1 mouse cellular context compared by ENCODE assay signal in genomic region chr3:82162992-82163391, GRCm38 (mm10). TPM values are rescaled to one million over a fixed set of nuclear protein-coding genes. Genes with fewer than 3 reads are reported as not detected.
"Had no signal": no experiment of that assay in that cellular context is flagged by ENCODE, and none has a peak within 500 bp of the region (broad histone marks: within the 10 kb centered on the region; RNA-seq: fewer than 3 reads in every experiment).

No protein-coding gene starts in this region.

RNA-seq across cellular contexts. Expression of gene Gucy1a1, which starts 17.4 kb away (rescaled TPM):
- polyA plus RNA-seq: erythroblast, embryonic 14.5 days had no signal
